Mouse (Mus musculus) stomach, embryonic 14.5 days (tissue): ENCODE measurements around the gene Lepr. TPM values are rescaled to one million over a fixed set of nuclear protein-coding genes. Genes with fewer than 3 reads are reported as not detected.

Experiments used
- ATAC-seq: fragments of 200-750 bp; cut with Nextera tagmentation; 2 replicates; pipeline ENCODE4 v1.8.0; 2017; ENCODE audit warnings: low read depth, moderate TSS enrichment; ENCODE audit not compliant: insufficient number of reproducible peaks, insufficient read depth, low FRiP score
- H3K27ac ChIP-seq: fragments of 300-500 bp; sonication (generic); 2 replicates; pipeline ENCODE4 v1.5.1; 2014; ENCODE audit warnings: mild to moderate bottlenecking, low read length, moderate library complexity, mixed read lengths
- H3K27me3 ChIP-seq: fragments of 300-500 bp; sonication (generic); 2 replicates; pipeline ENCODE4 v1.6.1; 2014; ENCODE audit warnings: low read length, control low read depth, mixed read lengths; ENCODE audit not compliant: control insufficient read depth, insufficient read depth
- H3K36me3 ChIP-seq: fragments of 300-500 bp; sonication (generic); 2 replicates; pipeline ENCODE4 v1.6.1; 2014; ENCODE audit warnings: mild to moderate bottlenecking, control low read depth, low read length, moderate library complexity, mixed read lengths; ENCODE audit not compliant: control insufficient read depth, insufficient read depth
- H3K4me1 ChIP-seq: fragments of 300-500 bp; sonication (generic); 2 replicates; pipeline ENCODE4 v1.6.1; 2014; ENCODE audit warnings: low read length, control low read depth, mixed read lengths; ENCODE audit not compliant: control insufficient read depth, insufficient read depth
- H3K4me2 ChIP-seq: fragments of 300-500 bp; sonication (generic); replicated peaks from 2 replicates; pipeline ENCODE4 v1.6.1; 2014; ENCODE audit warnings: low read depth, low read length, control low read depth
- H3K4me3 ChIP-seq: fragments of 300-500 bp; sonication (generic); 2 replicates; pipeline ENCODE4 v1.5.1; 2014; ENCODE audit warnings: low read depth, low read length, control low read depth
- H3K9ac ChIP-seq: fragments of 300-500 bp; sonication (generic); replicated peaks from 2 replicates; pipeline ENCODE4 v1.6.1; 2014; ENCODE audit warnings: low read depth, mild to moderate bottlenecking, control low read depth, low read length, moderate library complexity, mixed read lengths
- H3K9me3 ChIP-seq: fragments of 300-500 bp; sonication (generic); 2 replicates; pipeline ENCODE4 v1.6.1; 2016; ENCODE audit warnings: low read depth, low read length, control low read depth; ENCODE audit not compliant: control insufficient read depth
- WGBS: fragments of 180-500 bp; shearing (Covaris S2); extraction: QIAGEN DNeasy Blood & Tissue Kit; methylation state at CpG from one replicate; pipeline ENCODE4 v1.1.7; 2014; 5-methylcytosine and 5-hydroxymethylcytosine counted together
- polyA plus RNA-seq: library from polyadenylated mRNA; unstranded; fragments of >200 nt; fragmentation: Nextera tagmentation; extraction: Ambion mirVana; gene quantifications from 2 replicates; pipeline ENCODE4 v1.2.1, GENCODE M21; 2014

The Lepr gene
- polyA plus RNA-seq, 1 experiment from 2014 or later = 3.7 TPM

- Histone ChIP-seq H3K4me2 (no peak overlapping the region), H3K36me3 (no peaks in the 10 kb centered on the region), H3K4me1 (no peaks in the 10 kb centered on the region; the same call in 1 of the 2 replicates), H3K27ac (no peak overlapping the region), H3K27me3 (no peaks in the 10 kb centered on the region), H3K9me3 (no peaks in the 10 kb centered on the region), H3K4me3 (no peak overlapping the region), H3K9ac (no peak overlapping the region)
- no peak for ATAC-seq
- WGBS = 30% methylated on average over 2 of the region's 2 CpGs
Observed at GRCm38 (mm10) chr4:101707234-101707633, 10.0 kb upstream of the Lepr start.

GRCm38 (mm10) chr4:101707953-101708352 lies 9.3 kb upstream of the Lepr start:
- H3K4me2 ChIP-seq = no peak overlapping the region
- no peaks in the 10 kb centered on the region for H3K9me3 ChIP-seq
- no peak overlapping the region for H3K4me3 ChIP-seq
- WGBS = 58% methylated on average over 3 of the region's 3 CpGs
- no peak overlapping the region for H3K27ac ChIP-seq
- no peaks in the 10 kb centered on the region for H3K27me3 ChIP-seq
- H3K9ac ChIP-seq = no peak overlapping the region
- H3K4me1 ChIP-seq = no peaks in the 10 kb centered on the region; the same call in 1 of the 2 replicates
- ATAC-seq = no peak
- no peaks in the 10 kb centered on the region for H3K36me3 ChIP-seq

GRCm38 (mm10) chr4:101710361-101710760 lies 6.8 kb upstream of the Lepr start:
- 69% methylated on average over 4 of the region's 4 CpGs for WGBS
- Histone ChIP-seq H3K27ac (no peak overlapping the region), H3K9me3 (no peaks in the 10 kb centered on the region), H3K9ac (no peak overlapping the region), H3K4me3 (no peak overlapping the region), H3K27me3 (no peaks in the 10 kb centered on the region), H3K4me2 (no peak overlapping the region), H3K36me3 (no peaks in the 10 kb centered on the region), H3K4me1 (no peaks in the 10 kb centered on the region; the same call in 1 of the 2 replicates)
- no peak for ATAC-seq

- Histone ChIP-seq H3K27ac (no peak overlapping the region), H3K4me2 (no peak overlapping the region), H3K4me3 (no peak overlapping the region), H3K4me1 (no peaks in the 10 kb centered on the region; the same call in 1 of the 2 replicates), H3K9me3 (no peaks in the 10 kb centered on the region), H3K36me3 (no peaks in the 10 kb centered on the region), H3K9ac (no peak overlapping the region), H3K27me3 (no peaks in the 10 kb centered on the region)
- no peak for ATAC-seq
- 92% methylated on average over 4 of the region's 4 CpGs for WGBS
Observed at GRCm38 (mm10) chr4:101711100-101711499, 6.1 kb upstream of the Lepr start.

GRCm38 (mm10) chr4:101712563-101712962 lies 4.6 kb upstream of the Lepr start:
- 27% methylated on average over 1 of the region's 1 CpGs for whole genome bisulfite sequencing
- H3K27me3 ChIP-seq = no peaks in the 10 kb centered on the region
- no peak overlapping the region for H3K27ac ChIP-seq
- H3K36me3 ChIP-seq = no peaks in the 10 kb centered on the region
- ATAC-seq = no peak
- H3K4me1 ChIP-seq = peaks cover 6% of the 10 kb centered on the region
- no peaks in the 10 kb centered on the region for H3K9me3 ChIP-seq
- H3K9ac ChIP-seq = no peak overlapping the region
- no peak overlapping the region for H3K4me3 ChIP-seq
- H3K4me2 ChIP-seq = no peak overlapping the region

GRCm38 (mm10) chr4:101715302-101715701 lies 1.9 kb upstream of the Lepr start:
- 70% methylated on average over 8 of the region's 8 CpGs for whole genome bisulfite sequencing
- Histone ChIP-seq H3K27me3 (no peaks in the 10 kb centered on the region; the same call in 1 of the 2 replicates), H3K27ac (no peak overlapping the region), H3K9ac (no peak overlapping the region), H3K36me3 (no peaks in the 10 kb centered on the region), H3K9me3 (no peaks in the 10 kb centered on the region), H3K4me3 (no peak overlapping the region), H3K4me2 (no peak overlapping the region), H3K4me1 (peaks cover 6% of the 10 kb centered on the region)
- ATAC-seq = no peak

- no peak overlapping the region for H3K4me3 ChIP-seq
- H3K4me1 ChIP-seq = peaks cover 6% of the 10 kb centered on the region
- H3K4me2 ChIP-seq = no peak overlapping the region
- H3K9ac ChIP-seq = no peak overlapping the region
- no peak overlapping the region for H3K27ac ChIP-seq
- H3K9me3 ChIP-seq = no peaks in the 10 kb centered on the region
- no peak for ATAC-seq
- no peaks in the 10 kb centered on the region for H3K36me3 ChIP-seq
- no peaks in the 10 kb centered on the region; the same call in 1 of the 2 replicates for H3K27me3 ChIP-seq
- WGBS = 87% methylated on average over 6 of the region's 6 CpGs
Observed at GRCm38 (mm10) chr4:101715805-101716204, 1.4 kb upstream of the Lepr start.

- ATAC-seq = no peak
- H3K4me3 ChIP-seq = no peak overlapping the region
- H3K9me3 ChIP-seq = no peaks in the 10 kb centered on the region
- no peak overlapping the region for H3K27ac ChIP-seq
- H3K36me3 ChIP-seq = no peaks in the 10 kb centered on the region
- no peaks in the 10 kb centered on the region; the same call in 1 of the 2 replicates for H3K27me3 ChIP-seq
- 13% methylated on average over 5 of the region's 5 CpGs for WGBS
- no peak overlapping the region for H3K4me2 ChIP-seq
- H3K4me1 ChIP-seq = peaks cover 6% of the 10 kb centered on the region
- no peak overlapping the region for H3K9ac ChIP-seq
Observed at GRCm38 (mm10) chr4:101718991-101719580, 1.9 kb downstream of the Lepr start.

GRCm38 (mm10) chr4:101721705-101722104 lies 4.5 kb downstream of the Lepr start:
- Histone ChIP-seq H3K9ac (no peak overlapping the region), H3K4me3 (no peak overlapping the region), H3K9me3 (no peaks in the 10 kb centered on the region), H3K4me2 (no peak overlapping the region), H3K27ac (no peak overlapping the region), H3K36me3 (no peaks in the 10 kb centered on the region), H3K27me3 (no peaks in the 10 kb centered on the region; the same call in 1 of the 2 replicates), H3K4me1 (peaks cover 6% of the 10 kb centered on the region)
- 76% methylated on average over 4 of the region's 4 CpGs for WGBS
- ATAC-seq = no peak
